Mouse (Mus musculus) forebrain, embryonic 11.5 days (tissue): Measurements from ENCODE around the gene Swi5. TPM values are rescaled to one million over a fixed set of nuclear protein-coding genes. Genes with fewer than 3 reads are reported as not detected.

Source experiments
- ATAC-seq: fragments of 200-750 bp; cut with Nextera tagmentation; replicated peaks from 2 replicates; pipeline ENCODE4 v1.8.0; 2017; ENCODE audit warnings: moderate TSS enrichment; ENCODE audit not compliant: low FRiP score
- DNase-seq: peaks from one replicate; pipeline ENCODE4 v3.0.0-alpha.2; 2017; ENCODE audit warnings: low spot score
- H3K27ac ChIP-seq: fragments of 300-500 bp; sonication (generic); 2 replicates; pipeline ENCODE4 v1.5.1; 2014; ENCODE audit warnings: low read depth, low read length
- H3K27me3 ChIP-seq: fragments of 300-500 bp; sonication (generic); 2 replicates; pipeline ENCODE4 v1.6.1; 2014; ENCODE audit warnings: mild to moderate bottlenecking, low read length, mixed read lengths; ENCODE audit not compliant: control insufficient read depth, insufficient read depth
- H3K36me3 ChIP-seq: fragments of 300-500 bp; sonication (generic); 2 replicates; pipeline ENCODE4 v1.6.1; 2014; ENCODE audit warnings: mild to moderate bottlenecking, low read length, moderate library complexity, mixed read lengths; ENCODE audit not compliant: control insufficient read depth, insufficient read depth
- H3K4me1 ChIP-seq: fragments of 300-500 bp; sonication (generic); replicated peaks from 2 replicates; pipeline ENCODE4 v1.6.1; 2014; ENCODE audit warnings: low read length, mixed read lengths; ENCODE audit not compliant: control insufficient read depth, insufficient read depth
- H3K4me2 ChIP-seq: fragments of 300-500 bp; sonication (generic); 2 replicates; pipeline ENCODE4 v1.6.1; 2014; ENCODE audit warnings: low read depth, mild to moderate bottlenecking, low read length, moderate library complexity, mixed read lengths; ENCODE audit not compliant: severe bottlenecking
- H3K4me3 ChIP-seq: fragments of 300-500 bp; sonication (generic); 2 replicates; pipeline ENCODE4 v1.5.1; 2014; ENCODE audit warnings: low read depth, low read length
- H3K9ac ChIP-seq: fragments of 300-500 bp; sonication (generic); 2 replicates; pipeline ENCODE4 v1.6.1; 2014; ENCODE audit warnings: low read length
- H3K9me3 ChIP-seq: fragments of 300-500 bp; sonication (generic); 2 replicates; pipeline ENCODE4 v1.6.1; 2016; ENCODE audit warnings: low read length, mixed read lengths; ENCODE audit not compliant: control insufficient read depth
- WGBS: fragments of 180-500 bp; shearing (Covaris S2); extraction: QIAGEN DNeasy Blood & Tissue Kit; methylation state at CpG from one replicate; pipeline ENCODE4 v1.1.7; 2014; 5-methylcytosine and 5-hydroxymethylcytosine counted together
- polyA plus RNA-seq: library from polyadenylated mRNA; unstranded; fragments of >200 nt; fragmentation: Nextera tagmentation; extraction: Ambion mirVana; gene quantifications from 2 replicates; pipeline ENCODE4 v1.2.1, GENCODE M21; 2014

Swi5 gene
- polyA plus RNA-seq, 1 experiment from 2014 or later = 345 TPM

DNA sequence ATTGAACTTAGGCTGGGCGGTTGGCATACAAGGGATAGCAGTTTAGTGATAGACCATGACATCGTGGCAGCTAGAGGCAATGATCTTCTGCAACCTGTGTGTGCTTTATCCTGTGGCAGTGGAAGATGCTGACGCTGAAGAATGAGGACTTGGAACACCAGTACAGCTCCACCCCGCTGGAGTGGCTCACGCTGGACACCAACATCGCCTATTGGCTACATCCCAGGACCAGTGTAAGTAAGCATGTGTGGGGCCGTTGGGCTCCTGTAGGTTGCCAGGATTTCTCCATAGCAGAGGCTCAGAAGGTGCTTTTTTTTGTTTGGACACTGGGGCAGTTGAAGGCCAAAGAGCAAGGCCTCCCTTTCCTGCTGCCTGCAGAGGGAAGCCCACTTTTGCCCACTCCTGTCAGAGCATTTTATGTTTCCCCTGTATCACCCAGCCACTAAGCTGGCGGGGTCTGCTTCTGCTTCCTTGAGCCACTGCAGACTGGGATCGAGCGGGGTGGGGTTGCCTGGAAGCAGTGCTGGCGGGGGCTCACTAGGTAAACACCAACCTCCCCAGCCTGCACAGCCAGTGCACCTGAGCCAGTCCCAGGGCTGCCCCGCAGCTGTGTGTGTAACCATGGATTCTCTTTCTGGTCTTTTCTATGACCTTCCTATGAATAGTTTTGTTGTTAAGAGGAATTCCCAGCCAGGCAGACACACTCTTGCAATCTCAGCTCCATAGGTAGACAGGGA is 35.9 kb downstream of the Swi5 start:
- no peaks in the 10 kb centered on the region for H3K4me1 ChIP-seq
- no peak for ATAC-seq
- no peaks in the 10 kb centered on the region for H3K9me3 ChIP-seq
- peaks cover 18% of the 10 kb centered on the region; the same call in 1 of the 2 replicates for H3K36me3 ChIP-seq
- no peak overlapping the region for H3K27ac ChIP-seq
- no peaks in the 10 kb centered on the region for H3K27me3 ChIP-seq
- DNase-seq = no peak
- no peak overlapping the region for H3K9ac ChIP-seq
- WGBS = 89% methylated on average over 12 of the region's 12 CpGs
- no peak overlapping the region for H3K4me3 ChIP-seq
- no peak overlapping the region for H3K4me2 ChIP-seq

DNA sequence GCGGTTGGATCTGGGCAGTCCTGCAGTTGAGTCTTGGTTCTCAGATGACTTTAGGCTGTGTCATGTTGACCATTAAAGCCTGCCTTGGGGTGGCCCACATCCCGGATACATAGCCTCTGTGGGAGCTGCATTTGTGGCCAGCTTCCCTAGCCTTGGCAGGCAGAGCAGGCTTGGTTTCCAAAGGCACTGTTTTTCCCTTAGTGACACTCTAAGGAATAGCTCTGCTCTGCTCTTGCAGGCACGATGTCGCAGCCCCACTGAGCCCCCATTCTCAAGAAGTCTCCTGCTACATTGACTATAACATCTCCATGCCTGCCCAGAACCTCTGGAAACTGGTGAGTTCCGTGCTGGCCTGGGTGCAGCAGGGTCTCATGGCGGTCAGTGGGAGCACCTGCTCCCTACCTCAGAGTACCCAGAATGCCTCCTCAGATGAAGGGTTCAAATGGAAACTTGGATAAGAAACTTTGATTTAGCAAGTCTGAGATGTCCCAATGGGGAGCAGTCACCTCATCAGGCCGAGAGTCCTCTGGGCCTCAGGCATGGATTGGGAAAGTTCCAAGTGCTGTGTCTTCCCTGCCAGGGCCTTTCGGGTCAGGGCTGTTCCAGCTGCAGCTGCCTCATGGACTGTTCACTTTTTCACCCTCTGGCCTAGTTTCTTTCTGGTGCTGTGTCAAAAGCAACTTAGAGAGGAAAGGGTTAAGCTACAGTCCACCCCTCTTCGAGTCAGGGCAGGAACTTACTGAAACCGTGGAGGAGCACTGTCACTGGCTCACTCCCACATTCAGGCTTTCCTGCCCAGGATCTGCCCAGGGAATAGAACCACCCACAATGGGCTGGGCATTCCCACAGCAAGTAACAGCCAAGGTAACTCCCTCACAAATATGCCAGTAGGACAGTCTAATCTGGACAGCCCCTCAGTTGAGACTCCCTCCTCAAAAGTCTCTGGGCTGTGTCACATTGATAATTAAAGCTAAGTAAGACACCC is 39.2 kb downstream of the Swi5 start:
- peaks cover 12% of the 10 kb centered on the region; the same call in 1 of the 2 replicates for H3K36me3 ChIP-seq
- no peak for DNase-seq
- WGBS = 82% methylated on average over 10 of the region's 10 CpGs
- no peaks in the 10 kb centered on the region for H3K27me3 ChIP-seq
- no peak overlapping the region for H3K4me3 ChIP-seq
- no peaks in the 10 kb centered on the region for H3K4me1 ChIP-seq
- no peak overlapping the region for H3K9ac ChIP-seq
- no peaks in the 10 kb centered on the region for H3K9me3 ChIP-seq
- no peak overlapping the region for H3K4me2 ChIP-seq
- no peak overlapping the region for H3K27ac ChIP-seq
- ATAC-seq = no peak

DNA sequence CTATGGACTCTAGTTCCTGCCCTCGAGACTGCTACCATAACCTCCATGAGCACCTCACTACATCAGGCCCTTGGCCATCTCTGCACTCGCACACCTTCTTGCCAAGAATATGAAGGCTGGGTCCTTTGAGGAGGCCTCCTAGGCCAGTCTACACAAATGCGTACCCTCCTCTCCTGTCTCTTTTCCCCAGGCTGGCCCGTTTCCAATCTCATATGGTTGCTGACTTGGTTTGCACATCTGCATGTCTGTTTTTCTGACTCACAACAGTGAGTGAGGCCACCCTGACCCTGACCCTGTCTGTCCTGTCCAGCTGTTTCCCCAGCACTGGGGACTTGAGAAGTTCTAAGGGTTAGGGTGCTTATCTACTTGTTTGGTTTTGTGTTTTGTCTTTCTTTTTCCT is 41.1 kb downstream of the Swi5 start:
- H3K9me3 ChIP-seq = no peaks in the 10 kb centered on the region
- DNase-seq (no peak), ATAC-seq (no peak)
- no peaks in the 10 kb centered on the region for H3K27me3 ChIP-seq
- no peak overlapping the region for H3K9ac ChIP-seq
- H3K36me3 ChIP-seq = peaks cover 7% of the 10 kb centered on the region; the same call in 1 of the 2 replicates
- no peak overlapping the region for H3K4me2 ChIP-seq
- no peak overlapping the region for H3K4me3 ChIP-seq
- WGBS = 90% methylated on average over 4 of the region's 4 CpGs
- no peak overlapping the region for H3K27ac ChIP-seq
- H3K4me1 ChIP-seq = no peaks in the 10 kb centered on the region

DNA sequence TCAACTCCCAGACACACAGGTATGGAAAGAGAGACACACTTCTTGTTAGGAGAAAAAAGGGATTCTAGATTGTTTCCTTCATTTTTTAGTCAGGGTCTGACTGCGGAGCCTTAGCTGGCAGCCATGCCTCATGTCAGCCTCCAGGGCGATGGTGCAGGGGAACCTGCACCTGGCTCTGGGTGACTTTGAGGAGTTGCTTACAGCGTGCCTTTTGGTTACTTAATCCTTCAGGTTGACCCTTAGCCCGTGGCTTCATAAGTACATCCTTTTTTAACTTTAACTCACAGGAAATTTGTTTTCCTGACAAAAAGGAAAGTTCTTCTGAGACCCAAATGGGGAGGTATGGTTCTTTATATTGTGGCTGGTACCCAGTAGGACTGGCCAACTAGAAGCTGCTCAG is 44.9 kb downstream of the Swi5 start:
- no peak overlapping the region for H3K4me3 ChIP-seq
- H3K27ac ChIP-seq = no peak overlapping the region
- no peak for ATAC-seq
- no peak overlapping the region for H3K9ac ChIP-seq
- no peaks in the 10 kb centered on the region for H3K9me3 ChIP-seq
- no peak overlapping the region for H3K4me2 ChIP-seq
- no peaks in the 10 kb centered on the region for H3K27me3 ChIP-seq
- DNase-seq = no peak
- H3K4me1 ChIP-seq = no peaks in the 10 kb centered on the region
- WGBS = 82% methylated on average over 4 of the region's 4 CpGs
- H3K36me3 ChIP-seq = peaks cover 2% of the 10 kb centered on the region; the same call in 1 of the 2 replicates

GRCm38 (mm10) chr2:32240591-32240990 is 47.3 kb downstream of the Swi5 start:
- H3K27me3 ChIP-seq = no peaks in the 10 kb centered on the region
- 91% methylated on average over 5 of the region's 5 CpGs for WGBS
- no peak for ATAC-seq
- no peaks in the 10 kb centered on the region; the same call in 1 of the 2 replicates for H3K36me3 ChIP-seq
- H3K4me2 ChIP-seq = no peak overlapping the region
- H3K9me3 ChIP-seq = no peaks in the 10 kb centered on the region
- no peak overlapping the region for H3K27ac ChIP-seq
- DNase-seq = no peak
- H3K9ac ChIP-seq = no peak overlapping the region
- H3K4me3 ChIP-seq = no peak overlapping the region
- 0 out of 2 replicates have a peak, but pooled peaks cover 3% of the 10 kb centered on the region for H3K4me1 ChIP-seq

- no peak for DNase-seq
- Histone ChIP-seq H3K4me2 (no peak overlapping the region), H3K4me3 (no peak overlapping the region), H3K4me1 (peaks cover 6% of the 10 kb centered on the region; the same call in 1 of the 2 replicates), H3K36me3 (no peaks in the 10 kb centered on the region; the same call in 1 of the 2 replicates), H3K27ac (no peak overlapping the region), H3K9ac (no peak overlapping the region), H3K9me3 (no peaks in the 10 kb centered on the region), H3K27me3 (no peaks in the 10 kb centered on the region)
- 93% methylated on average over 9 of the region's 9 CpGs for WGBS
- no peak for ATAC-seq
Observed at GRCm38 (mm10) chr2:32238708-32239435, 49.0 kb downstream of the Swi5 start.

DNA sequence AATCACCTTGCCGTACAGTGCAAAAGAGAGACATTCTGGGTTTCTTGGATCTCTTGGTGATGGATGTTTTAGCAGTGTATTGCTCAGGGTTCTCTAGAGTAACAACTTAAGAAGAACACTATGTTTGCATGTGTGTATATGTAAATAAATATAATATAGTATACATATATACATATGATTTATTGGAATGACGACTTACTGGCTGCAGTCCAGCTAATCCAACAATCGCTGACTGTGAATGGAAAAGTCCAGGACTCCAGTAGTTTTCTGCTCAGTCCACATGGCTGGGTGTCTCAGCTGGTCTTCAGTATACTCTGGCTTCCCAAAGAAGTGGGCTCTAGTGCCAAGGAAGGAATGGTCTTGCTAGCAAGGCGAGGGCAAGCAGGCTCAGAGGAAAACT is 50.3 kb downstream of the Swi5 start:
- 46% methylated on average over 4 of the region's 4 CpGs for WGBS

More for the DNA sequence above, 50.3 kb downstream of the Swi5 start:
- Histone ChIP-seq H3K4me1 (peaks cover 6% of the 10 kb centered on the region; the same call in 1 of the 2 replicates), H3K36me3 (no peaks in the 10 kb centered on the region), H3K4me2 (peak overlapping the region; percentile 76), H3K27me3 (no peaks in the 10 kb centered on the region), H3K27ac (no peak overlapping the region), H3K4me3 (peak overlapping the region; percentile 59), H3K9ac (peak overlapping the region; percentile 63; the same call in 1 of the 2 replicates), H3K9me3 (no peaks in the 10 kb centered on the region)
- DNase-seq (no peak), ATAC-seq (no peak)
